In genomic region chr9:32618544-32619120, GRCm38 (mm10) we compare ENCODE assay signal across 25 mouse cellular contexts. TPM values are rescaled to one million over a fixed set of nuclear protein-coding genes. Genes with fewer than 3 reads are reported as not detected.
A peak's percentile ranks its signal among the peaks of the same experiment; 100 is the strongest.
DNase-seq lines count a peak whose midpoint lies in the region; ATAC-seq lines count a peak whose summit lies in the region.
"Had no signal": no experiment of that assay in that cellular context is flagged by ENCODE, and none has a peak within 500 bp of the region (broad histone marks: within the 10 kb centered on the region; RNA-seq: fewer than 3 reads in every experiment).

No protein-coding gene starts in this region.

- WGBS in embryonic facial prominence, embryonic 14.5 days, result 84% methylated on average over 9 of the region's 9 CpGs
- 88% methylated on average over 9 of the region's 9 CpGs for WGBS in embryonic facial prominence, embryonic 10.5 days
- WGBS in heart, embryonic 16.5 days, result 71% methylated on average over 9 of the region's 9 CpGs
- WGBS in lung, embryonic 16.5 days, result 71% methylated on average over 9 of the region's 9 CpGs

- H3K9me3 ChIP-seq in embryonic facial prominence, embryonic 14.5 days (ENCODE audit: control insufficient read depth, low read length), result no peaks in the 10 kb centered on the region
- no peaks in the 10 kb centered on the region for H3K9me3 ChIP-seq in embryonic facial prominence, embryonic 10.5 days
- H3K9me3 ChIP-seq in heart, embryonic 16.5 days (replicated peaks; ENCODE audit: control insufficient read depth, low read length), result no peaks in the 10 kb centered on the region
- H3K9me3 ChIP-seq in lung, embryonic 16.5 days (ENCODE audit: control insufficient read depth, low read length), result no peaks in the 10 kb centered on the region
- H3K9me3 ChIP-seq: forebrain, embryonic 10.5 days; heart, embryonic 15.5 days; hindbrain, embryonic 12.5 days; limb, embryonic 10.5 days; liver, embryonic 15.5 days; midbrain, embryonic 13.5 days had no signal

- no peak overlapping the region for H3K4me3 ChIP-seq in embryonic facial prominence, embryonic 14.5 days (ENCODE audit: low read depth, low read length)
- no peak overlapping the region for H3K4me3 ChIP-seq in embryonic facial prominence, embryonic 10.5 days
- H3K4me3 ChIP-seq in heart, embryonic 16.5 days (ENCODE audit: low read length), result no peak overlapping the region
- H3K4me3 ChIP-seq in lung, embryonic 16.5 days (ENCODE audit: low read length), result no peak overlapping the region
- H3K4me3 ChIP-seq: forebrain, embryonic 10.5 days; heart, embryonic 15.5 days; hindbrain, embryonic 12.5 days; limb, embryonic 10.5 days; liver, embryonic 15.5 days; midbrain, embryonic 13.5 days had no signal

- DNase-seq in embryonic facial prominence, embryonic 14.5 days (ENCODE audit: low spot score), result peak; percentile 33
- DNase-seq in embryonic facial prominence, embryonic 10.5 days (ENCODE audit: low spot score), result no peak
- no peak for DNase-seq in heart, postnatal 36 days
- DNase-seq in lung, postnatal 14 days, result no peak
- peak; percentile 30 for DNase-seq in skeletal muscle tissue, adult 2 months (ENCODE audit: low read depth, low spot score)
- DNase-seq: adrenal gland, adult 8-10 months; cerebellum, adult 2 months; cerebellum, postnatal 25 days; forebrain, postnatal 0 days; gastrocnemius, postnatal 25 days; kidney, adult 11 months; kidney, postnatal 4 days; layer of hippocampus, adult 9-11 months; liver; thymus, postnatal 14 days had no signal

- intact Hi-C loops in heart, postnatal 36 days (cut with DNase I), result no loop called here

- H3K4me1 ChIP-seq in embryonic facial prominence, embryonic 14.5 days (ENCODE audit: control insufficient read depth, insufficient read depth, low read length), result no peaks in the 10 kb centered on the region
- peaks cover 5% of the 10 kb centered on the region; the same call in 1 of the 2 replicates for H3K4me1 ChIP-seq in embryonic facial prominence, embryonic 10.5 days
- peaks cover 3% of the 10 kb centered on the region; the same call in 1 of the 2 replicates for H3K4me1 ChIP-seq in heart, embryonic 16.5 days (ENCODE audit: control insufficient read depth, insufficient read depth, low read length)
- H3K4me1 ChIP-seq in lung, embryonic 16.5 days (replicated peaks; ENCODE audit: control insufficient read depth, insufficient read depth, low read length), result peaks cover 6% of the 10 kb centered on the region; the same call in 1 of the 2 replicates
- H3K4me1 ChIP-seq: hindbrain, embryonic 12.5 days had no signal

- no peak overlapping the region for H3K27ac ChIP-seq in embryonic facial prominence, embryonic 14.5 days (replicated peaks; ENCODE audit: low read depth, low read length)
- H3K27ac ChIP-seq in embryonic facial prominence, embryonic 10.5 days (replicated peaks), result no peak overlapping the region
- no peak overlapping the region for H3K27ac ChIP-seq in heart, embryonic 16.5 days (ENCODE audit: low read length)
- H3K27ac ChIP-seq in lung, embryonic 16.5 days (ENCODE audit: low read length), result no peak overlapping the region
- H3K27ac ChIP-seq: forebrain, embryonic 10.5 days; heart, embryonic 15.5 days; hindbrain, embryonic 12.5 days; limb, embryonic 10.5 days; liver, embryonic 15.5 days; midbrain, embryonic 13.5 days had no signal

- no peak overlapping the region for H3K4me2 ChIP-seq in embryonic facial prominence, embryonic 14.5 days (ENCODE audit: low read depth, low read length)
- no peak overlapping the region for H3K4me2 ChIP-seq in heart, embryonic 16.5 days (ENCODE audit: low read depth, low read length)
- H3K4me2 ChIP-seq in lung, embryonic 16.5 days (ENCODE audit: low read depth, low read length), result no peak overlapping the region
- H3K4me2 ChIP-seq: heart, embryonic 15.5 days; hindbrain, embryonic 12.5 days; liver, embryonic 15.5 days; midbrain, embryonic 13.5 days had no signal

- no peak overlapping the region for H3K9ac ChIP-seq in embryonic facial prominence, embryonic 14.5 days (ENCODE audit: low read depth, low read length)
- no peak overlapping the region for H3K9ac ChIP-seq in heart, embryonic 16.5 days (ENCODE audit: low read length)
- no peak overlapping the region for H3K9ac ChIP-seq in lung, embryonic 16.5 days (ENCODE audit: low read length)
- H3K9ac ChIP-seq: forebrain, postnatal 0 days; heart, embryonic 15.5 days; hindbrain, embryonic 12.5 days; liver, embryonic 15.5 days; midbrain, embryonic 13.5 days had no signal

- H3K27me3 ChIP-seq in embryonic facial prominence, embryonic 14.5 days (replicated peaks; ENCODE audit: control insufficient read depth, insufficient read depth, low read length), result no peaks in the 10 kb centered on the region
- H3K27me3 ChIP-seq in embryonic facial prominence, embryonic 10.5 days (replicated peaks; ENCODE audit: low read depth, poor library complexity, severe bottlenecking), result peaks cover 38% of the 10 kb centered on the region
- H3K27me3 ChIP-seq in heart, embryonic 16.5 days (ENCODE audit: control insufficient read depth, insufficient read depth, low read length), result no peaks in the 10 kb centered on the region
- H3K27me3 ChIP-seq in lung, embryonic 16.5 days (ENCODE audit: control insufficient read depth, insufficient read depth, low read depth, low read length), result no peaks in the 10 kb centered on the region
- H3K27me3 ChIP-seq: heart, embryonic 15.5 days had no signal

- H3K36me3 ChIP-seq in embryonic facial prominence, embryonic 14.5 days (ENCODE audit: control insufficient read depth, insufficient read depth, low read length), result no peaks in the 10 kb centered on the region
- H3K36me3 ChIP-seq in embryonic facial prominence, embryonic 10.5 days (replicated peaks), result no peaks in the 10 kb centered on the region
- no peaks in the 10 kb centered on the region for H3K36me3 ChIP-seq in heart, embryonic 16.5 days (ENCODE audit: control insufficient read depth, insufficient read depth)
- no peaks in the 10 kb centered on the region for H3K36me3 ChIP-seq in lung, embryonic 16.5 days (ENCODE audit: control insufficient read depth, insufficient read depth, low read length)
- H3K36me3 ChIP-seq: forebrain, embryonic 10.5 days; heart, embryonic 15.5 days; hindbrain, embryonic 12.5 days; limb, embryonic 10.5 days; liver, embryonic 15.5 days; midbrain, embryonic 13.5 days had no signal

- ATAC-seq in embryonic facial prominence, embryonic 14.5 days (ENCODE audit: low read depth), result no peak
- peak; percentile 64 for ATAC-seq in heart, embryonic 16.5 days (replicated peaks; ENCODE audit: extremely low read depth, insufficient read depth, low FRiP score)
- ATAC-seq in lung, embryonic 16.5 days (ENCODE audit: low read depth), result peak; percentile 81
- ATAC-seq in erythroblast, adult 5-6 weeks (replicated peaks; ENCODE audit: low FRiP score, poor library complexity, severe bottlenecking), result no peak
- ATAC-seq: activated CD4-positive, CD25-positive, alpha-beta regulatory T cell, adult 4 months; forebrain, postnatal 0 days; midbrain, embryonic 13.5 days had no signal

RNA-seq across cellular contexts. Expression of gene Ets1, which starts 17.4 kb away (rescaled TPM):
- polyA plus RNA-seq in embryonic facial prominence, embryonic 14.5 days (2014; fragmentation: Nextera tagmentation; extraction: Ambion mirVana), result 32.7 and 35.8 TPM in 2 replicates
- 34.0 and 38.6 TPM in 2 replicates for polyA plus RNA-seq in embryonic facial prominence, embryonic 10.5 days (2016; fragmentation: Nextera tagmentation; extraction: Ambion mirVana)
- polyA plus RNA-seq in heart, embryonic 16.5 days (2015; fragmentation: Nextera tagmentation; extraction: Ambion mirVana), result 59.0 and 66.7 TPM in 2 replicates
- total RNA-seq in heart, postnatal 36 days (2021), result 10 to 100 TPM; 53.5 to 65.4 TPM
- 108 and 115 TPM in 2 replicates for polyA plus RNA-seq in lung, embryonic 16.5 days (2015; fragmentation: Nextera tagmentation; extraction: Ambion mirVana)
- total RNA-seq in erythroblast, adult 5-6 weeks (2015; ENCODE audit: low replicate concordance), result 5.0 and 6.5 TPM in 2 replicates
- 10.5 and 11.3 TPM in 2 replicates for total RNA-seq in erythroblast, adult 5-6 weeks (2017; ENCODE audit: low replicate concordance)

Comparison
In these comparisons a context has a peak if more than half of its experiments do, and no peak if none do; other contexts are left out.
1. DNase-seq: peak in embryonic facial prominence, embryonic 14.5 days (single experiment) and skeletal muscle tissue, adult 2 months (single experiment); none in embryonic facial prominence, embryonic 10.5 days (single experiment), heart, postnatal 36 days (0 of 2) and lung, postnatal 14 days (single experiment).
2. ATAC-seq: peak in heart, embryonic 16.5 days (single experiment) and lung, embryonic 16.5 days (single experiment); none in embryonic facial prominence, embryonic 14.5 days (single experiment) and erythroblast, adult 5-6 weeks (single experiment).